Mouse (Mus musculus) midbrain, embryonic 11.5 days (tissue): ENCODE measurements around the gene Pcnt. TPM values are rescaled to one million over a fixed set of nuclear protein-coding genes. Genes with fewer than 3 reads are reported as not detected.

Source experiments
- ATAC-seq: fragments of 200-750 bp; cut with Nextera tagmentation; 2 replicates; pipeline ENCODE4 v1.8.0; 2017; ENCODE audit warnings: moderate TSS enrichment, moderate library complexity; ENCODE audit not compliant: low FRiP score
- DNase-seq: peaks from one replicate; pipeline ENCODE4 v3.0.0; 2015; ENCODE audit warnings: low spot score; ENCODE audit errors: missing footprints
- H3K27ac ChIP-seq: fragments of 300-500 bp; sonication (generic); 2 replicates; pipeline ENCODE4 v1.5.1; 2014; ENCODE audit warnings: low read depth, low read length
- H3K27me3 ChIP-seq: fragments of 300-500 bp; sonication (generic); 2 replicates; pipeline ENCODE4 v1.6.1; 2014; ENCODE audit warnings: mild to moderate bottlenecking, low read length, moderate library complexity, mixed read lengths; ENCODE audit not compliant: control insufficient read depth, insufficient read depth
- H3K36me3 ChIP-seq: fragments of 300-500 bp; sonication (generic); 2 replicates; pipeline ENCODE4 v1.6.1; 2014; ENCODE audit warnings: mild to moderate bottlenecking, low read length, moderate library complexity, mixed read lengths; ENCODE audit not compliant: control insufficient read depth, insufficient read depth
- H3K4me1 ChIP-seq: fragments of 300-500 bp; sonication (generic); 2 replicates; pipeline ENCODE4 v1.6.1; 2014; ENCODE audit warnings: low read length; ENCODE audit not compliant: control insufficient read depth, insufficient read depth
- H3K4me2 ChIP-seq: fragments of 300-500 bp; sonication (generic); 2 replicates; pipeline ENCODE4 v1.6.1; 2014; ENCODE audit warnings: mild to moderate bottlenecking, moderate library complexity
- H3K4me3 ChIP-seq: fragments of 300-500 bp; sonication (generic); 2 replicates; pipeline ENCODE4 v1.5.1; 2014; ENCODE audit warnings: low read depth, low read length
- H3K9ac ChIP-seq: fragments of 300-500 bp; sonication (generic); 2 replicates; pipeline ENCODE4 v1.6.1; 2014; ENCODE audit warnings: low read length
- H3K9me3 ChIP-seq: fragments of 300-500 bp; sonication (generic); 2 replicates; pipeline ENCODE4 v1.6.1; 2016; ENCODE audit warnings: low read length; ENCODE audit not compliant: control insufficient read depth
- WGBS: fragments of 180-500 bp; shearing (Covaris S2); extraction: QIAGEN DNeasy Blood & Tissue Kit; methylation state at CpG from one replicate; pipeline ENCODE4 v1.1.7; 2014; 5-methylcytosine and 5-hydroxymethylcytosine counted together
- polyA plus RNA-seq: library from polyadenylated mRNA; unstranded; fragments of >200 nt; fragmentation: Nextera tagmentation; extraction: Ambion mirVana; gene quantifications from 2 replicates; pipeline ENCODE4 v1.2.1, GENCODE M21; 2014

The Pcnt gene
- 15.6 and 16.4 TPM in 2 replicates for polyA plus RNA-seq

- ATAC-seq: peak; percentile 99
- Histone ChIP-seq H3K4me3 (peak within 1 kb of the TSS; percentile 75), H3K9me3 (no peaks in the 10 kb centered on the region), H3K27ac (peak within 1 kb of the TSS; percentile 85), H3K36me3 (peaks cover 2% of the 10 kb centered on the region; the same call in 1 of the 2 replicates), H3K4me1 (peaks cover 4% of the 10 kb centered on the region), H3K27me3 (no peaks in the 10 kb centered on the region), H3K9ac (peak within 1 kb of the TSS; percentile 73), H3K4me2 (peak within 1 kb of the TSS; percentile 62)
- WGBS: under 1% methylated on average over 78 of the region's 78 CpGs
- peak; percentile 99 for DNase-seq
Measured at GRCm38 (mm10) chr10:76442178-76443088, at the start of gene Pcnt. Gene Pcnt (minus strand): TSS chr10:76442786.

GRCm38 (mm10) chr10:76489205-76489604 is 46.6 kb upstream of the Pcnt start:
- no peak overlapping the region for H3K9ac ChIP-seq
- DNase-seq: peak; percentile 72
- H3K4me2 ChIP-seq: no peak overlapping the region
- no peak overlapping the region for H3K27ac ChIP-seq
- H3K4me1 ChIP-seq: no peaks in the 10 kb centered on the region
- no peak overlapping the region for H3K4me3 ChIP-seq
- ATAC-seq: no peak
- H3K36me3 ChIP-seq: peaks cover 23% of the 10 kb centered on the region
- no peaks in the 10 kb centered on the region for H3K27me3 ChIP-seq
- WGBS: 93% methylated on average over 15 of the region's 15 CpGs
- H3K9me3 ChIP-seq: no peaks in the 10 kb centered on the region

GRCm38 (mm10) chr10:76488265-76488664 is 45.7 kb upstream of the Pcnt start:
- Histone ChIP-seq H3K4me3 (no peak overlapping the region), H3K9ac (no peak overlapping the region), H3K36me3 (peaks cover 23% of the 10 kb centered on the region), H3K27me3 (no peaks in the 10 kb centered on the region), H3K27ac (no peak overlapping the region), H3K9me3 (no peaks in the 10 kb centered on the region), H3K4me1 (no peaks in the 10 kb centered on the region), H3K4me2 (no peak overlapping the region)
- WGBS: 97% methylated on average over 8 of the region's 8 CpGs
- no peak for DNase-seq
- no peak for ATAC-seq

GRCm38 (mm10) chr10:76486302-76486701 is 43.7 kb upstream of the Pcnt start:
- Histone ChIP-seq H3K4me3 (no peak overlapping the region), H3K9me3 (no peaks in the 10 kb centered on the region), H3K36me3 (peaks cover 31% of the 10 kb centered on the region), H3K27ac (no peak overlapping the region), H3K27me3 (no peaks in the 10 kb centered on the region), H3K4me2 (no peak overlapping the region), H3K9ac (no peak overlapping the region), H3K4me1 (no peaks in the 10 kb centered on the region)
- ATAC-seq (no peak), DNase-seq (peak; percentile 65)
- WGBS: 94% methylated on average over 2 of the region's 2 CpGs

GRCm38 (mm10) chr10:76481480-76481879 is 38.9 kb upstream of the Pcnt start:
- Histone ChIP-seq H3K36me3 (peaks cover 31% of the 10 kb centered on the region), H3K9me3 (no peaks in the 10 kb centered on the region), H3K4me3 (no peak overlapping the region), H3K27me3 (no peaks in the 10 kb centered on the region), H3K4me2 (no peak overlapping the region), H3K4me1 (no peaks in the 10 kb centered on the region), H3K27ac (no peak overlapping the region), H3K9ac (no peak overlapping the region)
- ATAC-seq (no peak), DNase-seq (no peak)
- WGBS: 95% methylated on average over 6 of the region's 6 CpGs

GRCm38 (mm10) chr10:76480851-76481250 is 38.3 kb upstream of the Pcnt start:
- Histone ChIP-seq H3K4me3 (no peak overlapping the region), H3K36me3 (peaks cover 30% of the 10 kb centered on the region), H3K4me2 (no peak overlapping the region), H3K4me1 (no peaks in the 10 kb centered on the region), H3K27ac (no peak overlapping the region), H3K9ac (no peak overlapping the region), H3K27me3 (no peaks in the 10 kb centered on the region), H3K9me3 (no peaks in the 10 kb centered on the region)
- DNase-seq (peak; percentile 41), ATAC-seq (no peak)
- WGBS: 96% methylated on average over 13 of the region's 13 CpGs

- 96% methylated on average over 5 of the region's 5 CpGs for WGBS
- no peak for ATAC-seq
- no peaks in the 10 kb centered on the region for H3K27me3 ChIP-seq
- H3K4me2 ChIP-seq: no peak overlapping the region
- H3K9ac ChIP-seq: no peak overlapping the region
- peaks cover 15% of the 10 kb centered on the region for H3K36me3 ChIP-seq
- DNase-seq: peak; percentile 62
- H3K27ac ChIP-seq: no peak overlapping the region
- H3K4me1 ChIP-seq: no peaks in the 10 kb centered on the region; the same call in 1 of the 2 replicates
- no peak overlapping the region for H3K4me3 ChIP-seq
- H3K9me3 ChIP-seq: no peaks in the 10 kb centered on the region
Measured at GRCm38 (mm10) chr10:76473759-76474158, 31.2 kb upstream of the Pcnt start.

- Histone ChIP-seq H3K4me1 (no peaks in the 10 kb centered on the region; the same call in 1 of the 2 replicates), H3K27ac (peak within 1 kb of the TSS; percentile 82), H3K4me3 (peak within 1 kb of the TSS; percentile 78), H3K9ac (peak within 1 kb of the TSS; percentile 93), H3K27me3 (no peaks in the 10 kb centered on the region), H3K36me3 (peaks cover 7% of the 10 kb centered on the region), H3K4me2 (peak within 1 kb of the TSS; percentile 60), H3K9me3 (no peaks in the 10 kb centered on the region)
- DNase-seq (peak; percentile 99), ATAC-seq (peak; percentile 98)
- WGBS: 2% methylated on average over 55 of the region's 55 CpGs
Measured at GRCm38 (mm10) chr10:76468203-76469162, 25.9 kb upstream of the Pcnt start, which contains the start of the genes Mcm3ap and Ybey. Gene Mcm3ap (plus strand): TSS chr10:76468927. Gene Ybey (minus strand): TSS chr10:76469114.
